ENCODE assay signal across 23 mouse cellular contexts in the genomic region with DNA sequence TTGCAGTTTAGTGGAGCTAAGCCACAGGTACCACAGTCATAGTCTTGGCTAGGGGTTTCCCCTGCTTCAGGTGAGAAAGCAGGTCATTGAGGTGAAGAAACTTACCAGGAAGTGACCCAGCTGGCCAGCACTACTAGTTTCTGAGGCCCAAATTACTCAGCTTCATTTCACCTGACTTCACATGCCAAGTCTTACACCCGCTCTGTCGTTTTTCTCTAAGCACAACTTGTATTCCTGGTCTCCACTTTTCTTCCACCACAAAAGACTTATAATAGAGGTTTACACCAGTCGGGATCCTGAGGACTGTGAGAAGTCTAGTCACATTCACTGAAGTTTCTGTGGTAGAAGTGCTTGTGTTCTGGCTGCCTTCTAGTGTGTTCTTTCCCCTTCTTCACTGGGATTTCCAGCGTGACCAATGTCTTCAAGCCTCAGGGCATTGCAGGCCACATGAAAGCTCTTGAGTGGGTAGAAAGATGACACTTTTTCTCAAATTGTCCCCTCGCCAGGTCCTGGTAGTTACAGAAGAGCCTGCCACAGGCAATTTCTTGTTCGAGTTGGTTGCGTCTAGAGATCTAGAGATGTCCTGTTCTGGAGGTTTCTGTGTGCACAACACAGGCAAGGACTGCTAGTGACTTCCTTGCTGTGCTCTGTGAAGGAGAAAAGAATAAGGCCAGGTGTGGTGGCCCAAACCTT. TPM values are rescaled to one million over a fixed set of nuclear protein-coding genes. Genes with fewer than 3 reads are reported as not detected.
DNase-seq lines count a peak whose midpoint lies in the region; ATAC-seq and TF ChIP-seq lines count a peak whose summit lies in the region.
"Had no signal": no experiment of that assay in that cellular context is flagged by ENCODE, and none has a peak within 500 bp of the region (broad histone marks: within the 10 kb centered on the region; RNA-seq: fewer than 3 reads in every experiment).

No protein-coding gene starts in this region.

- intact Hi-C loops in gastrocnemius, adult 2 months (cut with DNase I): no loop called here

- WGBS in kidney, embryonic 16.5 days: 86% methylated on average over 7 of the region's 7 CpGs
- 88% methylated on average over 7 of the region's 7 CpGs for WGBS in midbrain, embryonic 11.5 days
- 86% methylated on average over 7 of the region's 7 CpGs for WGBS in midbrain, embryonic 13.5 days
- 91% methylated on average over 7 of the region's 7 CpGs for WGBS in forebrain, embryonic 14.5 days
- 86% methylated on average over 7 of the region's 7 CpGs for WGBS in forebrain, embryonic 12.5 days

- no peak overlapping the region for H3K4me3 ChIP-seq in gastrocnemius, adult 2 months
- H3K4me3 ChIP-seq in kidney, embryonic 16.5 days (ENCODE audit: low read length): no peak overlapping the region
- no peak overlapping the region for H3K4me3 ChIP-seq in midbrain, embryonic 11.5 days (ENCODE audit: low read depth, low read length)
- no peak overlapping the region for H3K4me3 ChIP-seq in midbrain, embryonic 13.5 days (replicated peaks)
- H3K4me3 ChIP-seq in forebrain, embryonic 14.5 days (ENCODE audit: low read depth, low read length): no peak overlapping the region
- H3K4me3 ChIP-seq in forebrain, embryonic 12.5 days (replicated peaks): no peak overlapping the region
- H3K4me3 ChIP-seq: embryonic facial prominence, embryonic 15.5 days; erythroblast, embryonic 14.5 days; heart, embryonic 12.5 days; hindbrain, embryonic 13.5 days had no signal

- no peak overlapping the region for H3K4me2 ChIP-seq in kidney, embryonic 16.5 days (replicated peaks; ENCODE audit: low read depth, low read length)
- no peak overlapping the region for H3K4me2 ChIP-seq in midbrain, embryonic 11.5 days
- no peak overlapping the region for H3K4me2 ChIP-seq in midbrain, embryonic 13.5 days (replicated peaks)
- no peak overlapping the region for H3K4me2 ChIP-seq in forebrain, embryonic 14.5 days (ENCODE audit: low read length)
- no peak overlapping the region for H3K4me2 ChIP-seq in forebrain, embryonic 12.5 days
- H3K4me2 ChIP-seq: embryonic facial prominence, embryonic 15.5 days; heart, embryonic 12.5 days; hindbrain, embryonic 13.5 days had no signal

- no peaks in the 10 kb centered on the region for H3K27me3 ChIP-seq in kidney, embryonic 16.5 days (ENCODE audit: insufficient read depth, low read length)
- peaks cover 4% of the 10 kb centered on the region; the same call in 1 of the 2 replicates for H3K27me3 ChIP-seq in midbrain, embryonic 11.5 days (ENCODE audit: control insufficient read depth, insufficient read depth, low read length)
- peaks cover 12% of the 10 kb centered on the region for H3K27me3 ChIP-seq in midbrain, embryonic 13.5 days
- H3K27me3 ChIP-seq in forebrain, embryonic 14.5 days (replicated peaks; ENCODE audit: control insufficient read depth, insufficient read depth, low read length): no peaks in the 10 kb centered on the region
- H3K27me3 ChIP-seq in forebrain, embryonic 12.5 days: peaks cover 24% of the 10 kb centered on the region
- H3K27me3 ChIP-seq: embryonic facial prominence, embryonic 15.5 days; heart, embryonic 12.5 days had no signal

- TF ChIP-seq CTCF in gastrocnemius, adult 2 months (IDR thresholded peaks at IDR 0.05): no peak

- no peak overlapping the region for H3K9ac ChIP-seq in kidney, embryonic 16.5 days (replicated peaks; ENCODE audit: low read length)
- no peak overlapping the region for H3K9ac ChIP-seq in midbrain, embryonic 11.5 days (ENCODE audit: low read length)
- no peak overlapping the region for H3K9ac ChIP-seq in midbrain, embryonic 13.5 days (replicated peaks)
- H3K9ac ChIP-seq in forebrain, embryonic 14.5 days (ENCODE audit: low read length): no peak overlapping the region
- H3K9ac ChIP-seq in forebrain, embryonic 12.5 days: no peak overlapping the region
- H3K9ac ChIP-seq: embryonic facial prominence, embryonic 15.5 days; forebrain, postnatal 0 days; heart, embryonic 12.5 days; hindbrain, embryonic 13.5 days had no signal

- peak overlapping the region; percentile 83 for H3K27ac ChIP-seq in gastrocnemius, adult 2 months
- H3K27ac ChIP-seq in kidney, embryonic 16.5 days (ENCODE audit: low read length): no peak overlapping the region
- H3K27ac ChIP-seq in midbrain, embryonic 11.5 days (ENCODE audit: low read depth, low read length): no peak overlapping the region
- H3K27ac ChIP-seq in midbrain, embryonic 13.5 days: no peak overlapping the region
- H3K27ac ChIP-seq in forebrain, embryonic 14.5 days (ENCODE audit: low read depth, low read length): no peak overlapping the region
- H3K27ac ChIP-seq in forebrain, embryonic 12.5 days: no peak overlapping the region
- H3K27ac ChIP-seq: embryonic facial prominence, embryonic 15.5 days; hindbrain, embryonic 13.5 days; hindbrain, postnatal 0 days had no signal

- H3K4me1 ChIP-seq in kidney, embryonic 16.5 days (ENCODE audit: insufficient read depth, low read length): 0 out of 2 replicates have a peak, but pooled peaks cover 6% of the 10 kb centered on the region
- H3K4me1 ChIP-seq in midbrain, embryonic 11.5 days (ENCODE audit: control insufficient read depth, insufficient read depth, low read length): no peaks in the 10 kb centered on the region
- no peaks in the 10 kb centered on the region for H3K4me1 ChIP-seq in midbrain, embryonic 13.5 days (replicated peaks)
- H3K4me1 ChIP-seq in forebrain, embryonic 14.5 days (ENCODE audit: control insufficient read depth, insufficient read depth, low read length): peaks cover 8% of the 10 kb centered on the region; the same call in 1 of the 2 replicates
- peaks cover 19% of the 10 kb centered on the region; the same call in 1 of the 2 replicates for H3K4me1 ChIP-seq in forebrain, embryonic 12.5 days
- H3K4me1 ChIP-seq: embryonic facial prominence, embryonic 15.5 days had no signal

- no peaks in the 10 kb centered on the region for H3K36me3 ChIP-seq in kidney, embryonic 16.5 days (ENCODE audit: insufficient read depth, low read length)
- no peaks in the 10 kb centered on the region for H3K36me3 ChIP-seq in midbrain, embryonic 11.5 days (ENCODE audit: control insufficient read depth, insufficient read depth, low read length)
- H3K36me3 ChIP-seq in midbrain, embryonic 13.5 days: no peaks in the 10 kb centered on the region
- H3K36me3 ChIP-seq in forebrain, embryonic 14.5 days (ENCODE audit: control insufficient read depth, insufficient read depth, low read length): no peaks in the 10 kb centered on the region
- H3K36me3 ChIP-seq in forebrain, embryonic 12.5 days (replicated peaks): no peaks in the 10 kb centered on the region
- H3K36me3 ChIP-seq: embryonic facial prominence, embryonic 15.5 days; heart, embryonic 12.5 days; hindbrain, embryonic 13.5 days had no signal

- ATAC-seq in kidney, embryonic 16.5 days (ENCODE audit: low FRiP score, low TSS enrichment): no peak
- ATAC-seq in midbrain, embryonic 11.5 days (ENCODE audit: low FRiP score): no peak
- no peak for ATAC-seq in midbrain, embryonic 13.5 days
- ATAC-seq in forebrain, embryonic 14.5 days: no peak
- no peak for ATAC-seq in forebrain, embryonic 12.5 days (ENCODE audit: low FRiP score)
- ATAC-seq: CD4-positive, CD25-positive, alpha-beta regulatory T cell, adult 4 months; forebrain, postnatal 0 days; hindbrain, postnatal 0 days had no signal

- no peaks in the 10 kb centered on the region for H3K9me3 ChIP-seq in kidney, embryonic 16.5 days (ENCODE audit: low read length)
- H3K9me3 ChIP-seq in midbrain, embryonic 11.5 days (ENCODE audit: control insufficient read depth, low read length): no peaks in the 10 kb centered on the region
- H3K9me3 ChIP-seq in midbrain, embryonic 13.5 days: no peaks in the 10 kb centered on the region
- no peaks in the 10 kb centered on the region for H3K9me3 ChIP-seq in forebrain, embryonic 14.5 days (replicated peaks; ENCODE audit: control insufficient read depth, low read length)
- no peaks in the 10 kb centered on the region for H3K9me3 ChIP-seq in forebrain, embryonic 12.5 days
- H3K9me3 ChIP-seq: embryonic facial prominence, embryonic 15.5 days; heart, embryonic 12.5 days; hindbrain, embryonic 13.5 days had no signal

- no peak for DNase-seq in gastrocnemius, adult 2 months
- no peak for DNase-seq in gastrocnemius, postnatal 4 days (ENCODE audit: low spot score in 2 of 2)
- DNase-seq in kidney, adult 11 months: peak; percentile 39
- peak; percentile 56 for DNase-seq in midbrain, embryonic 11.5 days (ENCODE audit: low spot score, missing footprints)
- no peak for DNase-seq in forebrain, embryonic 14.5 days (ENCODE audit: low spot score)
- DNase-seq: adrenal gland, postnatal 14 days; cerebellum, adult 2 months; cerebellum, postnatal 10 days; embryo, embryonic 11 days; forebrain, postnatal 0 days; gastrocnemius, postnatal 25 days; heart, adult 11 months; heart, postnatal 10 days had no signal

RNA-seq across cellular contexts. Expression of gene Mgll, which starts 6.0 kb away (rescaled TPM):
- 10 to 100 TPM; 22.5 to 46.8 TPM for total RNA-seq in gastrocnemius, adult 2 months (2021)
- total RNA-seq in gastrocnemius, postnatal 4 days (2021): 10 to 100 TPM; 70.3 to 74.3 TPM
- 40.2 and 48.0 TPM in 2 replicates for polyA plus RNA-seq in kidney, embryonic 16.5 days (2015; fragmentation: Nextera tagmentation; extraction: Ambion mirVana)
- 1.7 and 2.8 TPM in 2 replicates for polyA plus RNA-seq in midbrain, embryonic 11.5 days (2014; fragmentation: Nextera tagmentation; extraction: Ambion mirVana)
- polyA plus RNA-seq in midbrain, embryonic 13.5 days (2015; fragmentation: Nextera tagmentation; extraction: Ambion mirVana): 5.3 and 7.4 TPM in 2 replicates
- polyA plus RNA-seq in forebrain, embryonic 14.5 days (2014; fragmentation: Nextera tagmentation; extraction: Ambion mirVana): 19.3 and 23.1 TPM in 2 replicates
- polyA plus RNA-seq in forebrain, embryonic 12.5 days (2016; fragmentation: Nextera tagmentation; extraction: Ambion mirVana): 3.5 and 5.5 TPM in 2 replicates
- total RNA-seq: MEL had no signal

Comparison
In these comparisons a context has a peak if more than half of its experiments do, and no peak if none do; other contexts are left out.
1. DNase-seq: peak in kidney, adult 11 months (single experiment) and midbrain, embryonic 11.5 days (single experiment); none in gastrocnemius, adult 2 months (single experiment), gastrocnemius, postnatal 4 days (0 of 2) and forebrain, embryonic 14.5 days (single experiment).